Mouse (Mus musculus): Measurements from ENCODE around the gene Ythdc1.

Ythdc1 gene

DNA sequence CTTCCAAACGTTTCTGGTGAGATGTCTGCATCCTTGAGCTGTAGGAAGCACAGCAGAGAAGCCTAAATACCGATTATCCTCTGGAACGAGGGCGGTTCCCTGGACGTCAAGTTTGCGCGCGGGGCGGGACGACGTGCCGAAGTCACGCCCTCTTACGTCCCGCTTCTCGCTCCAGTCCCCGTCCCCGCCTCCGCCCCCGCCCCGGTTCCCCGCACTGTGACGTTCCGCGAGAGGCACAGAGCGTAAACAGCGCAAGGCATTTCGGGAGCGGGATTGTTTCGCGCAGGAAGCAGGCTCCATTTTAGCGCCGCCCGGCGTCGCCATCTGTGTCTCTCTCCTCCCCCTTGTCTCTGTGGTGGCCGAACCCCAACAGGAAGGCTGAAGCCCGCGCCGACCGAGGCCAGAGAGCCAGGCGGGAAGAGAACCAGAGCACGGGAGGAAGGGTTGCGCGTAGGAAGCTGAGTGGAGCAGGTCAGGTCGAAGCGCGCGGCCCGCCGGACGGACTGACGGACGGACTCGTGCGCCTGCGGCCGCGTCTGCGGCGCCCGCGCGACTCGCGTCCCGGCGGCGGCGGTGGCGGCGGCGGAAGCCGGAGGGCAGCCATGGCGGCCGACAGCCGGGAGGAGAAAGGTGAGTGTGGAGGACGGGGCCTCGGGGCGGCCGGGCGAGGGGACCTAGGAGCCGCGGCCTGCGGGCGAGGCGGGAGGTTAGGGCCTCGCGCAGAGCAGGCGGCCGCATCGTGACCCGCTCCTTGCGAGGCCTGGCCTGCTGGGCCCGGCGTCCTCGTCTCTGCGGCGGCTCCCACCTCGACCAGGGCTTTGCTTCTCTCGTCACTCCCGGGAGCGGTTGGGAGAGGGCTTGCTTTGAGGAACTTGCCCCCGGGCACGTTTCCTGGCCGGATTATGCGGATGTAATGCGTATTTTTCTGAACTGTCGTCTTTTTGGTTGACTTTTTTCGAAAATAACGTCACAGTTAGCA is at the start of gene Ythdc1:
Gene Ythdc1, plus strand, starts transcription at position 260 of the 979 bp plus-strand sequence.
- no peak; the same call in 1 of the 2 replicates for TF ChIP-seq GATA4 (IDR thresholded peaks at IDR 0.05; ENCODE audit: insufficient replicate concordance, low read length)

DNA sequence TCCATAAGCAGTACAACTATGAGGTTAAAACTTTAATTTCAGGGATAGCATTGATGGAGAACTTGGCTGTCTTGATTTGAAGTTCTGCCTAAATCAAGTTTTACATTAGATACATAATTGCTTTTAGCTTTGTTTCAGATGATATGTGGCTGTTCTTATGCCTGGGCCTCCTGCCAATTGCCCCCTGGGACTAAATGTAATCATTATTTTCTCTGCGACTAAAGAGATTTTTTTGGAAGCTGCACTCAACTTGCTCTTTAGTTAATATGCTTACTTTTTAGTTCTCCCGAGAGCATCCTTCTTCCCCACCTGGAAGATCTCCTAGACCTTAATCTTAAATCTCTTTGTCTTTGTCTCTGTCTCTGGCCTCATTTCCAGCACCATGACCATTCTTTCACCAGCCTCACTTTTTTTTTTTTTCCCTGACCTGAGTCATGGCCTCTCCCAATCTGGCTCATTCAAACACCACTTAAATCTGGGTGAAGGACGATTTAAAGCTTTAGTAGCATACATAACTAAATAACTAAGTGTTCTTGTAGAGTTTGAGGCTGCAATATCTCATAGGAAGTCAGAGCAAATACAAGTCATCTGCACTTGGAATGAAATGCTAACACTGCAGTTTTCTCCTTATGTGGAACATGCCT is 34.9 kb upstream of the Ythdc1 start:
- no peak for TF ChIP-seq GATA4 (IDR thresholded peaks at IDR 0.05; ENCODE audit: insufficient replicate concordance, low read length)

DNA sequence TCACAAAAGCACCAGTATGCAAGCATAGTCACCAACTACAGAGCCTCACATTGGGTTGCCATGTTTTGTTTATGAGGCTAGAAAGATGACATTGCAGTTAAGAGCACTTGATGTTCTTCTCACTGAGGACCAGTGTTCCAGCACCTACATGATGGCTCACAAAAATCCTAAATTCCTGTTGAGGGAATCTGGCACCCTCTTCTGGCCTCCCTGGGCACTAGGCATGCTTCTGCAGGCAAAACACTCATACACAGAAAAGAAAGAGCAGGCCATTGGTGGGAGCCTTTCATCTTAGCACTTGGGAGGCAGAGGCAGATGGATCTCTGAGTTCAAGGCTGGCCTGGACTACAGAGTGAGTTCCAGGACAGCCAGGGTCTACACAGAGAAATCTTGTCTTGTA is 33.0 kb upstream of the Ythdc1 start:
- no peak for TF ChIP-seq GATA4 (IDR thresholded peaks at IDR 0.05; ENCODE audit: insufficient replicate concordance, low read length)

- TF ChIP-seq GATA4 (IDR thresholded peaks at IDR 0.05; ENCODE audit: insufficient replicate concordance, low read length): no peak
Observed at GRCm38 (mm10) chr5:86776941-86777340, 27.1 kb upstream of the Ythdc1 start.

DNA sequence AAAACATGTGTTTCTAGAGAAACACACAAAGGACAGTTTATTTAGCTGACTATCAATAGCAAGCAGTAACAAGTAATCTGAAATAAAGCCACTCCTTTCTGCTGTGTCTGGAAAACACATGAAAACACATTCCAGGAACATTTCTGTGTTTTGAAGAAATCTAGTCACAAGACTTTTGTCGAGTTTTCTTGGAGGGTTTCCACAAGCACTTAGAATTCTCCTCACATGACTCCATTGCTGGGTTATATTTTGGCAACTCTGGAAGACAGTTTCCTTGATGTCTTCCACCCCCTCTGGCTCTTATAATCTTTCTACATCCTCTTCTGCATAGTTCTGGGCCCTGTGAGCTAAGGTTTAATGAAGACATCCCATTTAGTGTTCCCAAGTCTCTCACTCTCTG is 25.6 kb upstream of the Ythdc1 start:
- no peak for TF ChIP-seq GATA4 (IDR thresholded peaks at IDR 0.05; ENCODE audit: insufficient replicate concordance, low read length)

DNA sequence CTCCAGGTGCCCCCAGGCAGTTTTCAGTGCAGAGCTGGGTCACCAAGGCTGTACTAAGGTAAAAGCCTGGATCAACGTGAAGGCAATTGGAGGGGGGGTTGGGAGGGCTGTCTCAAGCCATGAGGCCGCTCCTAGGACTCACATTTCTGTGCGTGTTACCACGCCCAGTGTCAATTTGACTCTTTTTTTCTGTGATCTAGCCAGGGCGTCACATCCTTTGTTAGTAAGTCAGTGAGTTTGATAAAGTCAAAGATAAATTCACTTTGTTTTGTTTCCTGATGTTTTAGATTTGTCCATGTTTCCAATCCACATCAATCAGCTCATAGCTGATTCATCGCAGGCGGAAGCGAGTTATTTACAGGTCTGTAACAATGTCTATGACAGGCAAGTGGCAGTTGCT is 21.0 kb upstream of the Ythdc1 start:
- TF ChIP-seq GATA4 (IDR thresholded peaks at IDR 0.05; ENCODE audit: insufficient replicate concordance, low read length): no peak

- TF ChIP-seq GATA4 (IDR thresholded peaks at IDR 0.05; ENCODE audit: insufficient replicate concordance, low read length): no peak
Observed at GRCm38 (mm10) chr5:86784205-86784604, 19.8 kb upstream of the Ythdc1 start.

- TF ChIP-seq GATA4 (IDR thresholded peaks at IDR 0.05; ENCODE audit: insufficient replicate concordance, low read length): no peak
Observed at GRCm38 (mm10) chr5:86786798-86787197, 17.2 kb upstream of the Ythdc1 start.

DNA sequence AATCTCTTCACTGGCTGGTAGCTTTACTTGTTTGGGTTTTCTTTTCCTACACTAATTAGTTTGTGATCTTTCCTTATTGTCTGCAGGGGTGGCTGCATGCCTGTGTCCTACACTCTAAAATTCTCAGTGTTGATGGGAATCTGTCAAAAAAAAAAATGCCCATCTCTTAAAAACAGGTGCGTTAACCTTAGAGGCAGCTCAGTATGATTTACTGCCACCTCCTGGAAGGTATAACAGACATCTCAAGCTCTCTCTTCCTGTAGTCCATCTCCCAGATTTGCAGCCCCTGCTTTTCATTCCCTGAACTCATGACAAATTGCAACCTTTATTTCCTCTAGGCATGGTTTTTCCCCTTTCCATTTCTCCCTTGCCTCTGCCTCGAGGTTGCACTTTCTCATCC is 14.1 kb upstream of the Ythdc1 start:
- TF ChIP-seq GATA4 (IDR thresholded peaks at IDR 0.05; ENCODE audit: insufficient replicate concordance, low read length): no peak

DNA sequence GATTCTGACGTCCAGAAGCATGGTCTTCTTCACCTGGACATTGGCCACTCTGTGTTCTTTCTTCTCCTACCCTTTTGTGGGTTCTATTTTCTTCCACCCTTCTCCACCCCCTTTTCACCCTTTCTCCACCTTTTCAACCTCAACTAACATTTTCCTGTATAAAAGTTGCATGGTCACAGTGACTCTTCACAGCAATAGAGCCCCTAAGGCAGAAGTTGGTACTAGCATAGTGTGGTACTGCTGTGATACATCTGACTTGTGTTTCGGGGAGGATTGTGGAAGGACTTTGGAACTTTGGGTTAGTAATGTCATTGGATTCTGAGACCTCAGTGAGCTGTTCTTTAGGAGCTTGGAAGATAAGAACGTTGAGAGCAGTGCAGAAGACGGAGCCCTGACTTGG is 11.8 kb upstream of the Ythdc1 start:
- TF ChIP-seq GATA4 (IDR thresholded peaks at IDR 0.05; ENCODE audit: insufficient replicate concordance, low read length): no peak

GRCm38 (mm10) chr5:86792807-86793206 is 11.2 kb upstream of the Ythdc1 start:
- TF ChIP-seq GATA4 (IDR thresholded peaks at IDR 0.05; ENCODE audit: insufficient replicate concordance, low read length): no peak

DNA sequence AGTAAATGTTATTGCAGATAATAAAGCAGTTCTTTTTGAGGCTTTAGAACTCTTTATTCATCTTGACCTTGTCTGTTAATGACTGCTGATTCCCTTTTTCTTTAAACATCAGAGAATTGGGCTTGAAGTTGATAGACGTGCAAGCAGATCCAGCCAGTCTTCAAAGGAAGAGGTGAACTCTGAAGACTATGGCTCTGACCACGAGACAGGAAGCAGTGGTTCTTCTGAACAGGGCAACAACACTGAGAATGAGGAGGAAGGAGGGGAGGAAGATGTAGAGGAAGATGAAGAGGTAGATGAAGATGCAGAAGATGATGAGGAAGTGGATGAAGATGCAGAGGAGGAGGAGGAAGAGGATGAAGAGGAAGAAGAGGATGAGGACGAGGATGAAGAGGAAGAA is 12.8 kb downstream of the Ythdc1 start:
- no peak for TF ChIP-seq GATA4 (IDR thresholded peaks at IDR 0.05; ENCODE audit: insufficient replicate concordance, low read length)

DNA sequence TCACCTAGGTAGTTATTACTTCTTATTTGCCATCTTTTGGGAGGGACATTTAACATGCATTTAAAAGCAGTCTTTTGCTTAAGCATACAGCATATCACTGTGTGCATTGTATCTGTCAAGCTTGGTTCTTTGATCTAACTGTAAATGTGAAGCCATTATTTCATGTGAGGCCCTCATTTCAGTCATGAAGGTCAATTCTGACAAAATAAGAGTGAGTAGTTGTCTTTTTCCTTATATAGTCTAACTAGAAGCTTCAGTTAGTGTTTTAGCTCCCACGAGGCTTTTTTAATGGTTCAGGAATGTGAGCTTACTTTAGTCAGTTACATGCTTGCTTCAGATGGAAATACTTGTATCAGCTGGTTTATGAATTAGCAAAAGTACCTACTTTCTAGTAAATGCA is 34.1 kb downstream of the Ythdc1 start:
- no peak for TF ChIP-seq GATA4 (IDR thresholded peaks at IDR 0.05; ENCODE audit: insufficient replicate concordance, low read length)

DNA sequence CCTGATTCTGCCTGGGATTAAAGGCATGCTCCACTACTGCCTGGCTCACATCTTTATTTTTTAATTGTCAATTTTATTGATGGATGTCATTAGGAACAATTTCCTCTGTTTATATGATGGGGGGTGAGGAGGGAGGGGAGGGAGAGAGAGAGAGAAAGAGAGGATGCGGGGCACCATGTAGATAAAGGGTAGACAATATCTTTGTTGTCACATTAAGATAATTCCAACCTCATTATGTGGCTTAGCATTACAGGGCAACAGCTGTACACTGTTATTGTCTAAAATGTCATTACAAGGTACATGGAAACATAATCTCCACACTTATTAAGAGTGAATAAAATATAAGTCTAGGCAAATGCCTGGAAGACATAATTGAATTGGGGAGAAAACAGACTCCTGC is 35.5 kb downstream of the Ythdc1 start:
- TF ChIP-seq GATA4 (IDR thresholded peaks at IDR 0.05; ENCODE audit: insufficient replicate concordance, low read length): no peak

DNA sequence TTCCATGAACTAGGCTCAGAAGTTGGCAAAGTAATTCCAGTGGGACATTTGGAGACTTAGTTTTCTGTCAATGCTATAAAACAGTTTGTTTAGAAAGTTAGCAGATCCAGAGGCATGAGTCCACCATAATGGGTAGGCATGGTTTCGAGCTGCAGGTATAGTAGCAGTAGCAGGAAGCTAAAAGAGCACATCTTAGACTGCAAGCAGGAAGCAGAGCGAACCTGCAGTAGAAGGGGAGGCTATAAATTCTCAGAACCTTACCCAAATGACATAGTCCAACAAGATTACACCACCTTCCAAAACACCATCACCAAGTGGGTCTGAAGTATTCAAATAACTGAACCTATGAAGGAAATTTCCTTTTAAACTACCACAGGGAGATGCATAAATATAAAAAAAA is 36.2 kb downstream of the Ythdc1 start:
- no peak for TF ChIP-seq GATA4 (IDR thresholded peaks at IDR 0.05; ENCODE audit: insufficient replicate concordance, low read length)

- TF ChIP-seq GATA4 (IDR thresholded peaks at IDR 0.05; ENCODE audit: insufficient replicate concordance, low read length): no peak
Observed at GRCm38 (mm10) chr5:86850104-86850503, 46.1 kb downstream of the Ythdc1 start.

Measured in liver, adult (tissue).